Mouse (Mus musculus) adrenal gland, postnatal 4 days (tissue): ENCODE data around the gene Mark4. TPM values are rescaled to one million over a fixed set of nuclear protein-coding genes. Genes with fewer than 3 reads are reported as not detected.
A peak's percentile ranks its signal among the peaks of the same experiment; 100 is the strongest.

Experiments used
- DNase-seq, 2 experiments: peaks; one replicate each; pipeline ENCODE4 v3.0.0; 2021 to 2022; ENCODE audit warnings: low spot score in 2 of 2, mixed read lengths in 2 of 2
- microRNA-seq: library from miRNA; unstranded; fragments of <30 nt; microRNA quantifications from one replicate; pipeline ENCODE4 v1.2.0, GENCODE M21; 2021
- total RNA-seq, 2 experiments: library from RNA; stranded (reverse); gene quantifications; 2 replicates each; pipeline ENCODE4 v1.2.3; 2021

Gene Mark4
- total RNA-seq, 2 experiments from 2014 or later: 47.7 to 51.6 TPM

GRCm38 (mm10) chr7:19402535-19403112, 56.0 kb downstream of the Mark4 start:
- DNase-seq: no peak

GRCm38 (mm10) chr7:19400946-19401345, 57.7 kb downstream of the Mark4 start:
- no peak for DNase-seq

- no peak for DNase-seq
These were observed 58.9 kb downstream of the Mark4 start for GRCm38 (mm10) chr7:19399496-19400280.

- no peak for DNase-seq
These were observed 64.1 kb downstream of the Mark4 start for GRCm38 (mm10) chr7:19394484-19394883.

GRCm38 (mm10) chr7:19388699-19389413, 69.8 kb downstream of the Mark4 start:
- DNase-seq: no peak

GRCm38 (mm10) chr7:19383708-19384107, 74.9 kb downstream of the Mark4 start:
- no peak for DNase-seq

GRCm38 (mm10) chr7:19382166-19382541, 76.5 kb downstream of the Mark4 start:
- no peak for DNase-seq

GRCm38 (mm10) chr7:19381377-19382165, 77.0 kb downstream of the Mark4 start, which contains the start of gene Ercc2:
Gene Ercc2, plus strand, starts transcription at chr7:19382010.
- peak; percentile 94 to 99 for DNase-seq

GRCm38 (mm10) chr7:19378049-19378448, 80.6 kb downstream of the Mark4 start:
- no peak for DNase-seq

GRCm38 (mm10) chr7:19376019-19376418, 82.6 kb downstream of the Mark4 start:
- DNase-seq: no peak

- no peak for DNase-seq
These were observed 83.3 kb downstream of the Mark4 start for GRCm38 (mm10) chr7:19375368-19375767.

Small RNAs within 50 kb of the gene (microRNA-seq; reads per million reads assigned to microRNA genes)
- not detected for gene Mir343

Other genes starting within 250 kb of the Mark4 start
- 1 to 10 TPM; 4.5 to 4.8 TPM for gene Gpr4, start 246.3 kb downstream of the Mark4 start, total RNA-seq
- gene Opa3, start 230.5 kb downstream of the Mark4 start, total RNA-seq: 10 to 100 TPM; 23.6 to 24.1 TPM
- gene Vasp, start 187.0 kb downstream of the Mark4 start, total RNA-seq: 10 to 100 TPM; 83.7 to 89.3 TPM
- gene Ppm1n, start 178.8 kb downstream of the Mark4 start, total RNA-seq: under 1 TPM in 1 of 2 experiments, not detected in 1; 0.39 TPM
- 10 to 100 TPM; 19.3 to 28.8 TPM for gene Rtn2, start 176.2 kb downstream of the Mark4 start, total RNA-seq
- gene Fosb, start 148.8 kb downstream of the Mark4 start, total RNA-seq: under 1 TPM; 0.85 to 0.98 TPM
- 10 to 100 TPM; 38.6 to 45.2 TPM for gene Ercc1, start 114.0 kb downstream of the Mark4 start, total RNA-seq
- 10 to 100 TPM; 14.1 to 16.1 TPM for gene Cd3eap, start 99.3 kb downstream of the Mark4 start, total RNA-seq
- gene Ppp1r13l, start 99.1 kb downstream of the Mark4 start, total RNA-seq: 1 to 10 TPM; 9.1 to 9.6 TPM
- 10 to 100 TPM; 39.6 to 41.6 TPM for gene Ercc2, start 76.8 kb downstream of the Mark4 start, total RNA-seq
- 1 to 10 TPM; 2.6 to 3.9 TPM for gene Klc3, start 54.7 kb downstream of the Mark4 start, total RNA-seq
- 100 to 1,000 TPM; 103 to 234 TPM for gene Ckm, start 54.0 kb downstream of the Mark4 start, total RNA-seq
- gene Exoc3l2, start 4.5 kb upstream of the Mark4 start, total RNA-seq: 10 to 100 TPM; 26.7 to 28.7 TPM
- 1 to 10 TPM; 7.7 to 8.1 TPM for gene Bloc1s3, start 49.5 kb upstream of the Mark4 start, total RNA-seq
- gene Trappc6a, start 49.6 kb upstream of the Mark4 start, total RNA-seq: 10 to 100 TPM; 67.0 to 76.7 TPM
- gene Nkpd1, start 59.0 kb upstream of the Mark4 start, total RNA-seq: under 1 TPM; 0.17 to 0.28 TPM
- gene Ppp1r37, start 104.3 kb upstream of the Mark4 start, total RNA-seq: 10 to 100 TPM; 66.7 to 67.1 TPM
- under 1 TPM; 0.25 to 0.39 TPM for gene Zfp296, start 118.5 kb upstream of the Mark4 start, total RNA-seq
- 10 to 100 TPM; 67.0 to 68.8 TPM for gene Gemin7, start 118.8 kb upstream of the Mark4 start, total RNA-seq
- gene Clasrp, start 145.7 kb upstream of the Mark4 start, total RNA-seq: 10 to 100 TPM; 74.3 to 79.6 TPM
- gene Relb, start 170.6 kb upstream of the Mark4 start, total RNA-seq: 10 to 100 TPM; 22.3 to 23.8 TPM
- 100 to 1,000 TPM; 112 to 116 TPM for gene Clptm1, start 206.2 kb upstream of the Mark4 start, total RNA-seq
- 10 to 100 TPM in 1 of 2 experiments, 1 to 10 TPM in 1; 3.0 to 81.8 TPM for gene Apoc2, start 219.1 kb upstream of the Mark4 start, total RNA-seq
- gene Gm44805, start 222.6 kb upstream of the Mark4 start, total RNA-seq: 1 to 10 TPM; 3.2 to 9.1 TPM
- gene Apoc4, start 222.7 kb upstream of the Mark4 start, total RNA-seq: 100 to 1,000 TPM in 1 of 2 experiments, 10 to 100 TPM in 1; 82.0 to 218 TPM
- gene Apoc1, start 233.8 kb upstream of the Mark4 start, total RNA-seq: 100 to 1,000 TPM; 390 to 714 TPM
- 1,000 to 10,000 TPM in 1 of 2 experiments, 100 to 1,000 TPM in 1; 636 to 2,003 TPM for gene Apoe, start 240.4 kb upstream of the Mark4 start, total RNA-seq